Mouse (Mus musculus) heart, adult 2 months (tissue): Measurements from ENCODE around the gene Slc7a5.

Experiments used
- CTCF ChIP-seq: fragments of 200-600 bp; IDR thresholded peaks from 2 replicates; pipeline ENCODE4 v1.8.1; 2022; ENCODE audit warnings: antibody characterized with exemption, mild to moderate bottlenecking, moderate library complexity
- EP300 ChIP-seq: fragments of 200-500 bp; IDR thresholded peaks from 2 replicates; pipeline ENCODE4 v1.6.1; 2011; ENCODE audit warnings: low read depth, low read length, control low read depth; ENCODE audit not compliant: insufficient read depth
- POLR2A ChIP-seq: fragments of 200-500 bp; IDR thresholded peaks from 2 replicates; pipeline ENCODE4 v1.6.1; 2011; ENCODE audit warnings: mild to moderate bottlenecking, low read depth, low read length, control low read depth; ENCODE audit not compliant: insufficient read depth

GRCm38 (mm10) chr8:121874031-121874430 lies 33.5 kb downstream of the Slc7a5 start:
- TF ChIP-seq CTCF (peak; percentile 82), EP300 (peak; percentile 79; the same call in 1 of the 2 replicates), POLR2A (no peak)
